19 mouse cellular contexts compared by ENCODE assay signal in the genomic region with DNA sequence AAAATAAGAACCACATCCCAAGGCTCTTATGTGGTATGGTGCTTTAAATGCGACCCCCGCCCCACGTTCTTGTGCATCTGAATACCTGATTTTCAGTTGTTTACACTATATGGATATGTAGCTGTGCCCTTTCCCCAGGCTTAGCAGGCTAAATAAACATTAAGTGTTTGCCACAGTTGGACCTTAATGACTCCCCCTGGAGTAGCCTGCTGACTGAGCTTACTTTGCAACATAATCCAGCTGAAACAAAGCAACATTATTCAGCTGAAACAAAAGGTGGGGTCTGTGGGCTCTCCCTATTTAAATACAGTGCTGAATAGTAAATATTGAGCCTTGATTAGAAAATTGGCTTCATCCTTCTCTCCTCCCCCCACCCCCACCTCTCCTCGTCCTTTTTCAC.
DNase-seq lines count a peak whose midpoint lies in the region; ATAC-seq and TF ChIP-seq lines count a peak whose summit lies in the region.
"Had no signal": no experiment of that assay in that cellular context is flagged by ENCODE, and none has a peak within 500 bp of the region (broad histone marks: within the 10 kb centered on the region; RNA-seq: fewer than 3 reads in every experiment).

No protein-coding gene starts in this region.

- no peaks in the 10 kb centered on the region for H3K4me1 ChIP-seq in hindbrain, embryonic 11.5 days (replicated peaks; ENCODE audit: control insufficient read depth, insufficient read depth, low read length)
- peaks cover 5% of the 10 kb centered on the region; the same call in 1 of the 2 replicates for H3K4me1 ChIP-seq in hindbrain, embryonic 10.5 days (replicated peaks)
- no peaks in the 10 kb centered on the region for H3K4me1 ChIP-seq in hindbrain, embryonic 15.5 days (replicated peaks)
- no peaks in the 10 kb centered on the region for H3K4me1 ChIP-seq in neural tube, embryonic 14.5 days (ENCODE audit: control insufficient read depth, insufficient read depth, low read length)
- H3K4me1 ChIP-seq: heart, embryonic 10.5 days; intestine, embryonic 15.5 days had no signal

- H3K9me3 ChIP-seq in hindbrain, embryonic 11.5 days (ENCODE audit: control insufficient read depth, low read length): no peaks in the 10 kb centered on the region
- no peaks in the 10 kb centered on the region for H3K9me3 ChIP-seq in hindbrain, embryonic 10.5 days
- H3K9me3 ChIP-seq in hindbrain, embryonic 15.5 days: no peaks in the 10 kb centered on the region
- H3K9me3 ChIP-seq in neural tube, embryonic 14.5 days (ENCODE audit: control insufficient read depth, low read length): no peaks in the 10 kb centered on the region
- H3K9me3 ChIP-seq: heart, embryonic 10.5 days; intestine, embryonic 15.5 days; limb, embryonic 12.5 days had no signal

- peak; percentile 19 for DNase-seq in hindbrain, embryonic 11.5 days (ENCODE audit: low spot score)
- no peak for DNase-seq in hindbrain, embryonic 10.5 days (ENCODE audit: low spot score)
- peak; percentile 40 for DNase-seq in brain, embryonic 14.5 days (ENCODE audit: low read depth)
- DNase-seq in thymus, postnatal 10 days (ENCODE audit: low spot score in 2 of 2): no peak
- DNase-seq in layer of hippocampus, postnatal 14 days (ENCODE audit: low spot score in 2 of 2): no peak
- DNase-seq: adrenal gland, postnatal 25 days; cerebellum, postnatal 36 days; gastrocnemius, postnatal 25 days; heart, postnatal 14 days; lung, postnatal 14 days; right cerebral cortex, postnatal 14 days; thymus, postnatal 4 days had no signal

- H3K9ac ChIP-seq in hindbrain, embryonic 11.5 days (ENCODE audit: low read depth, low read length): no peak overlapping the region
- H3K9ac ChIP-seq in hindbrain, embryonic 15.5 days: no peak overlapping the region
- H3K9ac ChIP-seq in neural tube, embryonic 14.5 days (replicated peaks; ENCODE audit: low read depth, low read length): no peak overlapping the region
- H3K9ac ChIP-seq: intestine, embryonic 15.5 days; limb, embryonic 12.5 days; liver, embryonic 14.5 days had no signal

- H3K4me3 ChIP-seq in hindbrain, embryonic 11.5 days (ENCODE audit: low read depth, low read length): no peak overlapping the region
- no peak overlapping the region for H3K4me3 ChIP-seq in hindbrain, embryonic 10.5 days
- no peak overlapping the region for H3K4me3 ChIP-seq in hindbrain, embryonic 15.5 days
- H3K4me3 ChIP-seq in neural tube, embryonic 14.5 days (ENCODE audit: low read depth, low read length): no peak overlapping the region
- H3K4me3 ChIP-seq: heart, embryonic 10.5 days; intestine, embryonic 15.5 days; left cerebral cortex, adult 2 months; limb, embryonic 12.5 days had no signal

- no peak for TF ChIP-seq POLR2A in brain, embryonic 14.5 days (IDR thresholded peaks at IDR 0.05; ENCODE audit: borderline replicate concordance, extremely low read depth, insufficient read depth, insufficient read length, poor library complexity, severe bottlenecking)

- H3K27ac ChIP-seq in hindbrain, embryonic 11.5 days (ENCODE audit: low read depth, low read length): no peak overlapping the region
- H3K27ac ChIP-seq in hindbrain, embryonic 10.5 days: no peak overlapping the region
- H3K27ac ChIP-seq in hindbrain, embryonic 15.5 days (replicated peaks): no peak overlapping the region; the same call in 1 of the 2 replicates
- peak overlapping the region; percentile 35; the same call in 1 of the 2 replicates for H3K27ac ChIP-seq in neural tube, embryonic 14.5 days (ENCODE audit: low read depth, low read length)
- H3K27ac ChIP-seq: heart, embryonic 10.5 days; intestine, embryonic 15.5 days; left cerebral cortex, adult 2 months; limb, embryonic 12.5 days; liver, embryonic 14.5 days had no signal

- H3K36me3 ChIP-seq in hindbrain, embryonic 11.5 days (ENCODE audit: control insufficient read depth, insufficient read depth, low read length): no peaks in the 10 kb centered on the region
- no peaks in the 10 kb centered on the region for H3K36me3 ChIP-seq in hindbrain, embryonic 10.5 days
- H3K36me3 ChIP-seq in hindbrain, embryonic 15.5 days: no peaks in the 10 kb centered on the region
- no peaks in the 10 kb centered on the region for H3K36me3 ChIP-seq in neural tube, embryonic 14.5 days (ENCODE audit: control insufficient read depth, insufficient read depth, low read length)
- H3K36me3 ChIP-seq: heart, embryonic 10.5 days; intestine, embryonic 15.5 days; limb, embryonic 12.5 days had no signal

- no peak for TF ChIP-seq CTCF in brain, embryonic 14.5 days (IDR thresholded peaks at IDR 0.05; ENCODE audit: borderline replicate concordance, extremely low read depth, insufficient read depth, insufficient read length)

- 15% methylated on average over 4 of the region's 4 CpGs for WGBS in hindbrain, embryonic 11.5 days
- 19% methylated on average over 4 of the region's 4 CpGs for WGBS in hindbrain, embryonic 10.5 days
- WGBS in hindbrain, embryonic 15.5 days: 17% methylated on average over 4 of the region's 4 CpGs
- WGBS in neural tube, embryonic 14.5 days: 23% methylated on average over 4 of the region's 4 CpGs

- no peak overlapping the region for H3K4me2 ChIP-seq in hindbrain, embryonic 11.5 days (replicated peaks; ENCODE audit: low read depth, low read length)
- H3K4me2 ChIP-seq in hindbrain, embryonic 15.5 days: no peak overlapping the region
- no peak overlapping the region for H3K4me2 ChIP-seq in neural tube, embryonic 14.5 days (ENCODE audit: low read depth, low read length)
- H3K4me2 ChIP-seq: intestine, embryonic 15.5 days; limb, embryonic 12.5 days had no signal

- peak; percentile 68 for ATAC-seq in hindbrain, embryonic 11.5 days (ENCODE audit: low FRiP score)
- ATAC-seq in hindbrain, embryonic 15.5 days (ENCODE audit: low FRiP score, low read depth): peak; percentile 76
- ATAC-seq in neural tube, embryonic 14.5 days (ENCODE audit: low read depth): peak; percentile 88
- ATAC-seq: intestine, embryonic 15.5 days had no signal

- no peaks in the 10 kb centered on the region for H3K27me3 ChIP-seq in hindbrain, embryonic 11.5 days (ENCODE audit: control insufficient read depth, insufficient read depth, low read length)
- H3K27me3 ChIP-seq in hindbrain, embryonic 10.5 days (ENCODE audit: insufficient read depth, poor library complexity, severe bottlenecking): no peaks in the 10 kb centered on the region
- H3K27me3 ChIP-seq in hindbrain, embryonic 15.5 days: no peaks in the 10 kb centered on the region
- H3K27me3 ChIP-seq in neural tube, embryonic 14.5 days (ENCODE audit: control insufficient read depth, insufficient read depth, low read length): no peaks in the 10 kb centered on the region
- H3K27me3 ChIP-seq: intestine, embryonic 15.5 days; limb, embryonic 12.5 days had no signal

Comparison
In these comparisons a context has a peak if more than half of its experiments do, and no peak if none do; other contexts are left out.
1. DNase-seq: peak in hindbrain, embryonic 11.5 days (single experiment) and brain, embryonic 14.5 days (single experiment); none in hindbrain, embryonic 10.5 days (single experiment), thymus, postnatal 10 days (0 of 2) and layer of hippocampus, postnatal 14 days (0 of 2).
2. Peak in every context shown above with its lines, with median percentiles within 50 percentile points of each other: ATAC-seq.